Mouse (Mus musculus) adrenal gland, postnatal 14 days (tissue): ENCODE measurements around the gene Egfem1. TPM values are rescaled to one million over a fixed set of nuclear protein-coding genes. Genes with fewer than 3 reads are reported as not detected.
A peak's percentile ranks its signal among the peaks of the same experiment; 100 is the strongest.

Experiments
- DNase-seq: peaks from one replicate; pipeline ENCODE4 v3.0.0; 2021; ENCODE audit warnings: mixed read lengths
- microRNA-seq, 2 experiments: library from miRNA; unstranded; fragments of <30 nt; microRNA quantifications; one replicate each; pipeline ENCODE4 v1.2.0; 2021
- total RNA-seq: library from RNA; stranded (reverse); gene quantifications from 2 replicates; pipeline ENCODE4 v1.2.3, GENCODE M21; 2021

The Egfem1 gene
- total RNA-seq, 1 experiment from 2014 or later, result 0.22 TPM

DNA sequence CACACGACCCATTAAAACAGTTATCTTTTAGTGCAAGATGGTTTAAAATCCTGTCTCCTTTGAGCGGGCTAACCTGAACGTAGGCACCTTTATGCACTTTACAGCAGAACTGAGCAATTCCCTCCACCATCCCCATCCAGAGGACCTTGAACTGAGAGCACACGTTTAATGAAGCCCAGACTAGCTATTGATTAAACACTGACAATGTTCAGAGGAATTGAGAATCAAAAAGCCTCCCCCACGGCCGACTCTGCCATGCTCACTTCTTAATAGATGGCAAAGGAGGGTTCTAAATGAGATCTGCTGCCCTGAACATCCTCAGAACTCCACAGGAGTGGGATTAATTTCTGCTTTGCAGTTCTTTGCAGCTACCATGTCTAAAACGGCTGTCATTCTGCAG lies 520.3 kb downstream of the Egfem1 start:
- DNase-seq, result no peak

DNA sequence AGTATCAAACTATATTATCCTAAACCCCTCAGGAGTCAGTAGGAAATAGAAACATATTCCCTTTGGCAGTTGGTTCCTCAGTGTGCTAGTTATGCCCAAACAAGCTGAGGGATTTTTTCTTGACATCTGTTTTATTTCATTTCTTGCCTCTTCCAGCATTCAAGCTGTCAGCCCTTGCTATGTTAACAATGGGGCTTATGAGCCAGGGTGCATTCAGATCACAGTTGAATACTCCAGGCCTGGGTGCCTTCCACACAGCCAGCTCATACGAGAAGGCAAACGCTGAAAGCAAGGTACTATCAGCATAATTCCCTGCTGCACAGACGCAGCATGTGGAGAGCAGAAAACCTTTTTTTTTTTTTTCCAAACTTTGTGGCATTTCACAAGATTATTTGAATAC lies 526.9 kb downstream of the Egfem1 start:
- no peak for DNase-seq

DNA sequence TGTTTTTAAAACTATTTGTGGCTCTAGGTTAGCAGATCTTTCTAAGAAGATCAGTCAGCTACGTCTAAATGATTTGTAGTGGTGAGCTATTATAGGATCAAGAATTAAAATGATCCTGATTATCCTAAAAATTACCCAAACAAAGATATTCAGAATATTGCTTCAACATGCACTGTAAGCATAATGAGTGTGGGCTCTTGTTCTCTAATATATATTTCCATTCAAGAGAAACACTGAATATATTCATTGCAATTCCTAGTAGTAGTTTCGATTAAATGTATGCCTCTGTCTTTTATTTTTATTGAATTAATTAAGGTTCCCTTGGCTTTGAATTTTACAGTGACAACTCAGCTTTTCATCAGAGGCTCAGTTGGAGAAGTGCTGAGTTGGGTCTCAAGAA lies 527.4 kb downstream of the Egfem1 start:
- no peak for DNase-seq

DNA sequence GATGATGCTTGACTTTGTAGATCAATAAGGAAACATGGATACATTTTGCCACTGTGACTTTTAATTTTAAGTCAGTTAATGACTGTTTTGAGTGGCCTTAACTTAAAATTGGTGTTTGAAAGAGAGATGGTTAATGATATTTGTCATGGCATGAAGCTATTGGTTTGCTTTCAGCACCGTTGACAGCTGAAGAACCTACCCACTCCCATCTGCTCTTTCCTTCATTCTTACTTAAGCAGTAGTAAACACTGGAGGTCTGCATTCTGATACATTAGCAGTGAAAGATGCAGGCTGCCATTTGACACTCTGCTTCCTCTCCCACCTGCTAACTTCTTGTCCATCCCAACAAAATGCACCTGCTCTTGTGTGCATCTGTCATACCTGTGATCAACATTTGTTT lies 537.8 kb downstream of the Egfem1 start:
- no peak for DNase-seq

DNA sequence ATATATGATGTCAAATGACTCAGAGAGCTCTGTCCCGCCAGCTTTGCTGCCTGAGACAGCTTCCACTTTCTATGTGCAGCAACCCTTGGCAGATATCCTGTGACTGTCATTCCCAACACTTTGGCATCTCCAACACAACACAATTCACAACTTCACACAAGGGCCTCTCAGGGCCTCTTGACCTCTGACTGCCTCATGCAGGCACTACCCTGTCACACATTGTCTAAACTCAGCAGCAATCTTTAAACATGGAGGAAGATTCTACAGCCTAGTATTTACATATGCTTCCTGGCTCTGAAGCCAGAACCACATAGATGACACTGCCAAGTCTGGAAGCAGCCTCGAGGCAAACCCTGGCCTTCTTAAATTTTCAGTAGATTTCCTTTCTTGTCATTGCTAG lies 558.0 kb downstream of the Egfem1 start:
- no peak for DNase-seq

DNA sequence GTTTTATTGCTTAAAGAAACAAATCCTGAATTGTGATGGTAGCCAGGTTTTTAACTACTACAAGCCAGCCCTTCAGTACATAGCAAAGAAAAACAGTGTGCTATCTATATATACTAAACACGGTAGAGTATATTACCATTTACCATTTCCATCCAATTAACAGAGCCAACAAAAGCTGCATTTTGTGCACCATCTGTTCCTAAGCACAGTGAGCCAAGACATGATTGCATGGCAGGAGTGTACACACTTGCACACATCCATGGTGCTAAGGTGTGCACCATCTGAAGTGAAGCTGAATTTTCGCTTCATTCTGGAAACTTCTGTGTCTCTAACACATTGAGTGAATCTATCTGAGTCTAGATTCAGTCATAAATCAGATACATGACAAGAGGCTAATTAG lies 585.0 kb downstream of the Egfem1 start:
- no peak for DNase-seq

DNA sequence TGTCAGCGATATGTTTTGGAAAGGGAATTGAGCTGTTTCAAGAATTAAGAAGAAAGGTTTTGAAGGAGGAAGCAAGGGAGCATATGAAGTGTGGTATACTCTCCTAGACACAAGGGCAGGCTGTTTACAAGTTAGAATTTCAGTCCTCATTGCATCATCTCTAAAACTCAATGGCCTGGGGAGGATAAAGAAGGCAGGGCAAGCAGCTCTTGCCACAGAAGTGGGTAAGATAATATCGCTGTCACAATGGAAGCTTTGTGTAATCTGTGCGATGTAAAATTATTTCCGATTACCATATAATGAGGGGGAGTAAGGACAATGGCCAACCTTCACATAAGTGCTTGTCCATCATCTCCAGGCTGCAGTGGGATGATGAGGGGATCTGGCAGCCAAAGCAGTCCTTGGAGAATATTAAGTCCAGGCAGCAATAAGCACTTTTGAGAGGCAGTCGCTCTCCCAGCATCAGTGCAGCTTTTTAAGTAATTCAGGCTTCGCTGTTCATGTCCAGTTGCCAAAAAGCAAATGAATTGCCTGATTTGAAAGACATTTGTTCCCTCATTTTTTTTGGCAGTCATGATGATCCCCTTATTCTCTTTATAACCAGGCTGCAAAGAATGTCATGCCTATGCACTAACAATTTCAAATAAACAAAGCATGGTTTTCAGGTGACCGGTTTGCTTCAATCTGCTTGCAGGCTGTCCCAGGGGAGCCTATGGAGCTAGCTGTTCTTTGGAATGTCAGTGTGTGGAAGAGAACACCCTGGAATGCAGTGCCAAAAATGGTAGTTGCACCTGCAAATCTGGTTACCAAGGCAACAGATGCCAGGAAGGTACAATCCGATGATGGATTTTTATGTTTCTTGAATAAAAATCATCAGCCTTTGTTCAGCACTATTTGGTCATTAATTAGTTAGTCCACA lies 607.8 kb downstream of the Egfem1 start:
- DNase-seq, result no peak

DNA sequence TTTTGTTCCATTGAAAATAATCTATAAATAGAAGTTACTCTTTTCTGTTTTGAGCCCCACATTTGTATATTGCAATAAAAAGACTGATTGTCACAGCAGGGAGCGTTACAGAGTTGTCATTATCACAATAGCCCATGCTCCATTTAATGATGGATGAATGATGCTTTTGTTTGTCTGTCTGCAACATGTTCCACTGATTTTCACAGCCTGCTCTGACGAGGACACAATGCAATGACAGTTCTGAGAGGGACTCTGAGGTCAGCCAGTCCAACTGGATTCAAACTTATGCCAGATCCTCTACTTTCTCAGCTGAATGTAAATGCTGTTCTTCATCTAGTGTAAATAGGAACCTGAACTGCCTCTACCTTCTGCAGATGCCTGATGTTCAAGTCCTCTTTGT lies 619.3 kb downstream of the Egfem1 start:
- no peak for DNase-seq

DNA sequence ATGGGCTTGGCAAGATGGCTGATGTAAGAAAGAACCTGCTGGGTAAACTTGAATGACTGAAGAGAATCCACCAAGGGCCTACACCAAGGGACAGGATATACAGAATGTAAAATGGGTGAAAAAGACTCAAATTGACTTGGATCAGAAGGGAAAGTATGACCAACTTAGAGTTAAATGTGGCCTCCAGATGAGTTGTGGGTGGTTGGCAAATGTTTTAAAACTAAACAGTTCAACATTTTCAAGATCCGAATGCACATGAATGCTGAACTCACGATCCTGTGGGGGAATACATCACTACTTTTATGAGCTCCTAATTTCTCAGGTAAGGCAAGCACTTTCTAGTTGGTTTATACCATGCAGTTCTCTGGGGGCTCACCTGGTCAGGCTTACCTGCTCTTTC lies 625.0 kb downstream of the Egfem1 start:
- DNase-seq, result no peak

DNA sequence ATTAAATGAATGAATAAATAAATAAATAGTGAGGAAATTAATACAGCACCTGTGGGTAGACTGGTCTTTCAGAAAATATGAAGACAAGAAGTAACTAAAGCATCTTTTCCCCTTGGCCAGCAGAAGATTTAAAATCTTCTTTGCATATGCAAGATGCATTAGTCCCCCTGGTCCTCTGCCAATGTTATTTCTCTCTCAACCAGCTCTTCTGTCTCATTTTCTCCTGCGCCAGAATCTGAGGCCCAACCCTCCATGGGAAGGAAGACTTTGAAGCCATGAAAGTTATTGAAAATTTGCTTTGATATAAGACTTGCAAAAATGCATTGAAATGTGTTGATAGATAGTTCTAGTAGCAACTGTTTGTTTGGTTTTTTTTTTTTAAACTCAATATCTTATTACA lies 625.6 kb downstream of the Egfem1 start:
- DNase-seq, result no peak

DNA sequence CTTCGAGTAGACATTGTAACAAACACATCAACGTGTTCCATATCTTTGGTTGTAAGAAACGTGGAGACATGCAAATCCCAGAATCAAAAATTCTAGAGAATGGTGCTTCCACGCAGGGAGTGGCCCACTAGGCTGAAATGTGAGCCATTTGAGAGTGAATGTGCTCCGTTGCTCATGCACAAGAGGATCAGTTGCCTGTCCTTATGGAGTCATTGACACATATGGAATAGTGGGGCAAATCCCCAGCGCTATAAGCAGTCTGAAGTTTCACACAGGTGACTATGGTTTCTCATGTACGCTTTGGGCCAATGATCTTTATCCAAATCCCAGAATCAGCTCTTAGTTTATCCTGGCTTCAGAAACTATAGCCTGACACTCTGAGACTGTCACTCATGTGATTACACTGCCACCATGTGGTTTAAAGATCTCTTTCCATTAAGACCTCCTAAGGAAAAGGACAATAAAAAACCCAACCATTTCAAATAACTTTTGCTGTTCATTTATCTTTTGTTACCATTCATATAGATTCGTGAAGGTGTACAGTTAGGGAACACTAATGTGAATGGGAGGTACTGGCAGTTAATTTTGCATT lies 644.6 kb downstream of the Egfem1 start:
- peak; percentile 19 for DNase-seq

DNA sequence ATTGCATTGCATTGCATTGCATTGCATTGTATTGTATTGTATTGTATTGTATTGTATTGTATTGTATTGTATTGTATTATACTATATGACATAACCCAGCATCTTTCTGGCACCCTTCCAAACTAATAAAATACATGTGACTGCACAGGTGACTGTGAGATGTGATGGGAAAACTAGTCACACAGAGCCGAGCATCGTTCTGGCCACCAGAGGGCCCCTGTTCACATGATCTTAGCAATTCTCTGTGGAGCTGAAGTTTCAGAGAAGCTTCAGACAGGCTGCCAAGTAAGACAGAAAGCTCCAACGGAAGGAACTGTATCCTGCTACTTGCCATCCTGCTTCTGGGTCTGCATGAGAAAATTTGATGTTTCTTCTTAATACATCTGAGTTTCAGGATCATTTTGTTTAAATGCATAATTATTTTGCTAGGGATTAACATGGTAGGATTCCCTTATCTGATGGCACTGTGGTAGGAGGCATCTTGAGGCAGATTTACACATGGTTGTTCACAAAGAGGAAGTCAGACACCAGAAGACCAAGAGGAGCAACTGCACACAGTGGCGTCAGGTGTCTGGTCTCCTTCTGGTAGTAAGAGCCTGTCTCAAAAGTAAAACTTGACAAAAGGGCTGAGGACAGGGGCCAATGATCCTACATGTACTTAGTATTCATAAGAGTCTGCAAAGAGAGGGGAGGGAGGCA lies 648.4 kb downstream of the Egfem1 start:
- peak; percentile 44 for DNase-seq

DNA sequence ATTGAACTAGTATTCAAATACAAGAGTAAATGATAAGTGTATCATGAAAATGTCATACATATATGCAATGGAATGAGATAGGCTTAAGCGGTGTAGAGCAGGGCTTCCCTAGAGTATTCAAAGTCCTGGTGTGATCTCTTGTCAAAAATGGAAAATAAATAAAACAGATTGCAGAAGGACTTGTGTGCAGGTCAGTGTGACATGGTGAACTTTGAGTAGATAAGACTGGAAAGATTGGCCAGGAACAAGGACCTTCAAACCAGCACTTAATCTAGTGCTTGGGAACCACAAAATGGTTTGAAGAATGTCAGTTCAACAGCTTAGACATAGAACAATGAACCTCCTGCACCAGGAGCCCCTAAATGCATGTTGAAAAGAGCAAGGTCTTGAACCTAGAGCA lies 649.7 kb downstream of the Egfem1 start:
- DNase-seq, result no peak

DNA sequence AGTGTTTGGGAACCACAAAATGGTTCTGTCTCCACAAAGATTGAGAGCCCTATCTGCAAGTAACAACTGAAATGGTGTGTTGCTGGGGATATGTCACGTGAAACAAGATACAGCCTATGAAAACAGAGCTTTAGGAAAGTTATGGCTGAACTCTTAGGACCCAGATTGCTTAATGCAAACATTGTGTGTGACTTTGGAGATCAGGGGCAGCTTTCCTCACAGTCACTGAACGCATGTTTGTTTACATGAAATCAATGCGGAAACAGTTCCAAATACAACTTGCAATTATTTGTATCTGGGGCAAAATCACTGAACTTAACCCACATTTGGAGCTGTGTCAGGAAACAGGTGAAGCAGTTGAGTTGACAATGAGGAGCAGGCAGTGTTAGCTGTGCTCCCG lies 650.8 kb downstream of the Egfem1 start:
- DNase-seq, result no peak

DNA sequence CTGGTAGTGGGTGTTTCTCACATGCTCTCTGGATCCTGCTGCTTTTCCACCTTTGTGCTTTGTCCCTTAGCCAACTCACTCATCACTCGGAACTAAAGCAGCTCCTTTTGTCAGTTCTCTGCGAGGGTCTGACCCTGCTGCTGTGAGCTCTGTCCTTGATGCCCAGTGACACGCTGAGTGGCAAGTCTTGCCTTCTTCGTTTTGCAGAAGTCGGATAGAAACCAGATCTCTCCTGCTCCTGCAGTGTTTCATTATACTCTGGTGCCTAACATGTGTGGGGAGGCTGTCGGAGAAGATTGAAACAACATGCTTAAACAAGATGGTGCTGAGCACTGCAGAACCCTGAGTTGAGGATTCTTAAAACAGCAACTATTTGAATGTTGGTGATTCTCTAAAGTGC lies 652.4 kb downstream of the Egfem1 start:
- no peak for DNase-seq

DNA sequence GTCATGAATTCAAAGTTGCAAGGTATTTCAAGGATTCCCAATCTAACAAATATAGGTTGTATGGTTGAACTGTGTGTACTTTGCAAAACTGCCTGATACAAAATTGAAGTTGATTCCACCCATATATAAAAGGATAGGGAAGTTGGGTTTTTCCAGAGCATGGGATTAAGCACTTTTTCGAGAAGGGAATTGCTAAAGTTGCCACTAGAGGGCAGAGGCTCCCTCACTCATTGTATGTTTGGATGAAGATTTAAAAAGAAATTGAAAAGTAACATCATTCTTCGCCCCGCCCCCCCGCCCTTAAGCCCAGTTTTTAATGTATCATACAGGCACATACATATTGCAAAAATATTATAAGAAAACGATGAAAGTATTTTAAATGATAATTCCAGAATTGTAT lies 657.5 kb downstream of the Egfem1 start:
- peak; percentile 18 for DNase-seq

Small RNAs within 50 kb of the gene (microRNA-seq; reads per million reads assigned to microRNA genes)
- gene Mir21b (0 reads per million in 2 experiments), gene Mir551b (0 to 1.7 reads per million in 2 experiments)

Other genes with a start within 250 kb of the Egfem1 start
- not detected in 2 replicates for gene Gm1527, start 189.4 kb upstream of the Egfem1 start, total RNA-seq